Mouse (Mus musculus) urinary bladder, adult 18-20 months (tissue): ENCODE data around the gene Dop1b.

Experiments
- DNase-seq, 2 experiments: peaks; one replicate each; pipeline ENCODE4 v3.0.0; 2022; ENCODE audit warnings: low spot score in 2 of 2, mixed read lengths in 2 of 2

Dop1b gene

DNA sequence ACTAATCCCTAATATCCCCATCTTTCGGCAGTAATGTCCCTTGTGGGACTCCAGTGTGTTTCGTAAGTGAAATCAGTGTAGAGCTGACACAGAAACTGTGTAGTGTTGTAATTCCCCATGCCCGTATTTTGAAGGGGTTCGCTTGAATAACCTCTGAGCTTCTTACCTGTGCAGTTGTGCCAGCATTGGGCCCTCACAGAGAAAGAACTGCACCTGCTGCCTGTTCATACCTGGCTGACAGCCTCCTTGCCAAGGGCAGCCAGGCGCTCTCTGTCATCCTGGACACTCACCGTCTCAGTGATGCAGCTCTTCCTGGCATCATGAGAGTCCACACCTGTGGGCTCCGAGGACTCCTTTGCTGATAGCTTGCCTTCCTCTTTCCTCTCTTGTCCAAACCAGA, 1.3 kb downstream of the Dop1b start:
- DNase-seq, result no peak

- no peak for DNase-seq
Measured at GRCm38 (mm10) chr16:93714426-93714825, 2.7 kb downstream of the Dop1b start.

DNA sequence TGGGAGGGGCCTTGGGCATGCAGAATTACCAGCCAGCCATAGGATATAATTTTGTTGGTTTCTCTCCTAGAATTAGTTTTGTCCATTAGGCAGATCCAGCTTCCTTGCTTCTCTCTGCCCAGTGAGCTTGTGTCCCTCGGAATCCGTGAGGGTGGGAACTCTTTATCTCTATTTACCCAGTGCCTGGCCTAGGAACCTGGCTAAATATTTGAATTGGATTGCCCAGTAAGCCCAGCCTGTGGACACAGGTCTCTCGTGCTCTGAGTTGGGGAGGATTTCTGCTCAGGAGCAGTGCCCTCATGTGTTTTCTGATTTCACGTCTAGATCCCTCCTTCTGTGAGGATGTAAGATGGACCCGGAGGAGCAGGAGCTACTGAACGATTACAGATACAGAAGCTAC, 4.1 kb downstream of the Dop1b start:
- no peak for DNase-seq

GRCm38 (mm10) chr16:93717299-93717703, 5.6 kb downstream of the Dop1b start:
- DNase-seq, result peak in 1 of 2 experiments; percentile 31

GRCm38 (mm10) chr16:93721771-93722170, 10.1 kb downstream of the Dop1b start:
- DNase-seq, result no peak

DNA sequence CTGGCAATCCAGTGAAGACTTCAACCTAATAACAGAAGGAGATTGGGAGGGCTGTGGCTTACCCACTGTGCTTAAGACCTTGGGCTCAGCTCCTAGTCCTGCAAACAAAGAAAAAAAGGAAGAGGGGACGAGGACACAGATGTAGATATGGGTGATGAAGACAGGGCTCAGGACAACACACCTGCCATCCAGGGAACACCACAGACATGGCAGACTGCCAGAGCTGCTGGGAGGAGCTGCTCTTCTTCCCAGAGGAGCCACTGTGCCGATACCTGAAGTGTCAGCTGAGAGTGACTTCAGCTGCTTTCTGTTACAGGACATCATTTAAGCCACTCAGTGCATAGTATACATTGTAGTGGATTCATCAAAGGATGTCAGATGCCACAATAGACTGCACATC, 10.8 kb downstream of the Dop1b start:
- DNase-seq, result no peak

DNA sequence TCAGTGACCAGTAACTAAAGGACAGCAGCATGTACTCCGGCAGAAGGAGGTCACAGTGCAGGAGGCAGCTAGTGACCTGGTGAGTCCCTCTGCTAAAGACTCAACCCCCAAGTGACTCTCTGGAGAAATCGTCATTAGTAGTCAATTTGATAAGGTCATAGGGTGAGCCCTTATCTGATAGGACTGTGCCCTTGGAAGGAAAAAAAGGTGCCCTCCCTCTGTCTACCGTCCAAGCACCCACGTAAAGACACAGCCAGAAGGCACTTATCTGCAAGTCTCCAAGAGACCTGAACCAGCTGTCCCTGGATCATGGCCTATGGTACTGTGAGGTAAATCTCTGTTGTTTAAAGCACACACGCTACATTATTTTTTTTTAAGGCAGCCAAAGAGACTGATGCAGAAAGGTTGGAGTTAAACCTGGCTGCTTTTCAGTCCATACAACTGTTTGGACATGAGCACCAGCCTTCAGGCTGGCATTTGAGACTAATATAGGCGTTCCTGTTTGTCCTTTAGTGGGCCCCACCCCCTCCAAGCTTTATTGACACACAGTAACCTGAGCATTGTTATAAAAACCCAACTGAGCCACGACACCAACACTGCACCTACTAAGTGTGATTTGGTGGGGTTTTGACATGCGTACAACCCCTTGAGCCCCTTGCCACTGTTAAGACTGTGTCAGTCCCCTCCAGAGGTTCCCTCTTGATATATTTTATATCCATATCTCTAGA, 13.9 kb downstream of the Dop1b start:
- DNase-seq, result no peak

DNA sequence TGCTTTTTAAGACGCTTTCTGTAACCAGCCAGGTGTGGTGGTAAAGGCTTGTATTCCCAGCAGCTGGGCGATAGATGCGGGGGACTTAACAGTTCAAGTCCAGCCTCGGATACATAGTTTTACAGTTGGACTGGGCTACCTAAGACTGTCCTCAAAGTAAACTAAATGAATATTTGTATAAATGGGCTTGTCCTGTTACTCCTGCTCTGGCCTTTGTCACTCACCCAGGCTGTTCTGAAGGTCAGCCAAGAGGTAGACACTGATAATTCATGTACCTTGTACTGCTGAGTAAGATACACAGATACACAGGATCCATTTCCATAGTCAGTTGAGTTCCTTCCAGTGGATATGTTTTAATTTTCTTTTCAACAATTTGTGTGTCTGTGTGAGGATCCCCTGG, 14.5 kb downstream of the Dop1b start:
- no peak for DNase-seq

GRCm38 (mm10) chr16:93728676-93729075, 17.0 kb downstream of the Dop1b start:
- DNase-seq, result no peak

DNA sequence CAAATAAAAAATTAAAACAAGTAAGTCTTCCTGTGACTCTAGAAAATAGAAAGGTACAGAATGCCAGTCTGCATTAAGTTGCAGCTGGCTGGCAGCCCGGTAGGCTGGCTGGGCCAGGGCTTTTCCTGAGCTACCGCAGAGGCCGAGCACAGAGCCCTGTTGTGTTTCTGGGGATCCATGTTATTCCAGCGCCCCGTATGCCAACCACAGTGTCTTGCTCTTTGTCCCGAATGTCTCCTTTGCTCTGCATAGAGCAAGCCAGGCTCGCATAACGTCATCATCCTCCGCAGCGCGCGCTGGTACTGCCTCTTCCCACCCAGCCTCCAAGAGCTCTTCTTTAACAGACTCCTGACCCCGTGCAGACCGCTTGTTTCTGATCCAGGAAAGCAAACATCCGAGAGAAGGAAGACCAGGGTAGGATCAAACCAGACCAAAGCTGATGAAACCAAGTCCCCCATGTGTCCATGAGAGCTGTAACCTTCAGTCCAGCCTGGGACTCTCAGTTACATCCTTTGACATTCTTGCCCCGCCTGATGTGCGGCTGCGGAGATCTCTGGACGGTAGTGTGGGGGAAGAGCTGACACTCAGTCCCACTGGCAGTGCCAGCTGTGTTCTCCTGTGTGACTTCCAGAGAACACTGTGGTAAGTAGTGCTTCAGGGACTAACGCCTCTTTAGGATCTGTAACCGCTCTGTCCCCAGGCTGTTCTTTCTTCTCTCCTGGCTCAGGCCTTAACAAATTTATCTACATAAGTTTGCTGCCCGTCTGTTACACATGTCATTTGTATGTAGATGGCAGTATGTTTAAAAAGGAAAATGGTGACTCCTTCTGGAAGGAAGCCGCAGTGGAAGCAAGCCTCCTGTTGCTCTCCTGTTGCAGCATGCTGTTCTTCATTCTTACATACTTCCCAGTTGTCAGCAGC, 18.4 kb downstream of the Dop1b start:
- no peak for DNase-seq

- no peak for DNase-seq
Measured at GRCm38 (mm10) chr16:93731310-93731709, 19.6 kb downstream of the Dop1b start.

- peak in 1 of 2 experiments; percentile 34 for DNase-seq
Measured at GRCm38 (mm10) chr16:93732875-93733569, 21.3 kb downstream of the Dop1b start.

GRCm38 (mm10) chr16:93739251-93739650, 27.5 kb downstream of the Dop1b start:
- no peak for DNase-seq

DNA sequence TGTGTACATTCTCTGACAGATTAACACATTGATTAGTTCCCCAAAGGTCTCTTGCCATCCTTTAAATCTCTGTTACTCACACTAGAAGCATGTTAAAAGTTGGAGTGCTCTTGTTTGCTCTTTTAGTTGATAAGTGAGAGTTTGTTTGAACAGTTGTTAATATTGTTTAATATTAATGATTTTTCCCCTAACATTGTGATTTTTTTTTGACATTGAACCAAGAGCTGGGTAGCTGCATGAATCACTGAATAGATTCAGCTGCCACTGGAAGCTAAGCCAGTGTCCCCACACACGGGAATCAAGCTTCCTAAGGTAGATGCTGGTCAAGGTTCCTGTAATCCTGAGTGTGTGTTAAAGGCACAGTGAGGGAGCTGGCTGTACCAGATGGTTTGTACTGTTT, 31.2 kb downstream of the Dop1b start:
- DNase-seq, result no peak

DNA sequence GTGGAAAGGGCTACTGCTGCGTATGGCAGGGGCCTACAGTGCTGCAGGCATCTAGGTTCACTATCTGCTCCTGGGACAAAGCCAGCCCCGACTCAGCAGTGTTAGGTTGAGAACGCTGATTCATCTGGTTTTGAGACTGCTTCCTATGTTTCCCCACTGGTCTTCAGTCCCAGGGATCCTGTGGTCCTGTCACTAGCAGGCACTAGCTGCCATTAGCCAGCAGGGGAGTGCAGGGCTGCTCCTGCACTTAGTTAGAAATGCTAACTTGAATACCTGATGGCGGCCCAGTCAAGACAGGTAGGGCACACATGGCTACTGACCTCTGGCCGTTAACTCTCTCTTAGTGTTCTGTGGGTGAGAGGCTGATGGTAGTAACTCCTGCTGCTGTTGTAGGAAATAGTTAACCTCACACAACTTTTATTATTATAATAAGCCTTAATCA, 32.4 kb downstream of the Dop1b start:
- no peak for DNase-seq

DNA sequence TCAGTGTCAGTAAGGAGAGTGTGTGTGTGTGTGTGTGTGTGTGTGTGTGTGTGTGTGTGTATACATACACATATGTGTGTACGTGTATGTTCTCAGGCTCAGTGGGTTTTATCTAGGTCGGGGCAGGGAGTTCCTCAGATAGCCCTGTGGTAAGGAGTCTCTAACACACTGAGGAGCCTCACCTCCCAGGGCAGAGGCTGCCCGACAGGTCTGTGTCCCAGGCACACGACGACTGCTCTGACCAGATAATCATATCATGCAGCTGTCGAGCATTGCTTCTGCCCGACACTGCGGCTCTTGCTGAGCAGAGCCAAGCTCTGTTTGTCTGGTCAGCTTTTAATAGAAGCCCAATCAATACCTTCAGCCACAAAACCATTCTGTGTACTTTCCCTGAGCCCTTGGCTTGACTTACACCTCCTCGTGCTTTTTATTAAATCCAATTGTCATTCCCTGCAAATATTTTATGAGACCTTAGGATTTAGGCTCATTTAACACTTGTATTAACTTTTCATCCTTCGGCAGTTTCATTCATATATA, 33.2 kb downstream of the Dop1b start:
- DNase-seq, result no peak

DNA sequence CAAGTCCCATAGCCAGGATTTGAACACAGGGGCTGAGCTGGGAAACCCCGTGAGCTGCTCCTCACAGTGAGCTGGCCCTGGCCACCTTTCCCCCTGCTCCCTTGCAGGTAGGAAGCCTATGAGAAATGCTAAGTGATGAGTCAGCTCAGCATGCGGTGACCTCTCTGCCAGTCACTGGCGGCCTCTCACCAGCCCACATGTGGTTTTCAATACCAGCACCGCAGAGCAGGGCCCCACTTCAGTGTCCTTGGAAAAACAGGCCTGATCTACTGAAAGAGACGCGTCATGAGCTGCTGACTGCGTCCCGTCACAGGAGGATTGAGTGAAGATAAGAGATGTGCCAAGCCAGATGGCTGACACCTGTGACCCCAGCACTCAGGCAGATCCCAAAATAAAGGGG, 34.7 kb downstream of the Dop1b start:
- no peak for DNase-seq

DNA sequence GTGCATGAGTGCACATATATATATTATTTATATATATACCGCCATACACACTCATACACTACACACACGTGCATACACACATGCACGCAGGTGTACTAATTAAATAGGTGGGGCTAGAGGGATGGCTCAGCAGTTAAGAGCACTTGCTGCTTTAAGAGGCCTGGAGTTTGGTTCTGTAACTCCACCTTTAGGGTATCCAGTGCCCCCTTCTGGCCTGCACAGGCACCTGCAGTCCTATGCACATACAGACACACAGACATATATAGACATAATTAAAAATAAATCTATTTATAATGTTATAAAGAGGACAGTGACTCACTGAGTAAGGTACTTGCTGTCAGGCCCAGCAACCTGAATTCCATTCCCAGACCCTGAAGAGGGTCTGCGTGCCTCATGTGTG, 35.3 kb downstream of the Dop1b start:
- DNase-seq, result no peak

GRCm38 (mm10) chr16:93747421-93747820, 35.7 kb downstream of the Dop1b start:
- no peak for DNase-seq

DNA sequence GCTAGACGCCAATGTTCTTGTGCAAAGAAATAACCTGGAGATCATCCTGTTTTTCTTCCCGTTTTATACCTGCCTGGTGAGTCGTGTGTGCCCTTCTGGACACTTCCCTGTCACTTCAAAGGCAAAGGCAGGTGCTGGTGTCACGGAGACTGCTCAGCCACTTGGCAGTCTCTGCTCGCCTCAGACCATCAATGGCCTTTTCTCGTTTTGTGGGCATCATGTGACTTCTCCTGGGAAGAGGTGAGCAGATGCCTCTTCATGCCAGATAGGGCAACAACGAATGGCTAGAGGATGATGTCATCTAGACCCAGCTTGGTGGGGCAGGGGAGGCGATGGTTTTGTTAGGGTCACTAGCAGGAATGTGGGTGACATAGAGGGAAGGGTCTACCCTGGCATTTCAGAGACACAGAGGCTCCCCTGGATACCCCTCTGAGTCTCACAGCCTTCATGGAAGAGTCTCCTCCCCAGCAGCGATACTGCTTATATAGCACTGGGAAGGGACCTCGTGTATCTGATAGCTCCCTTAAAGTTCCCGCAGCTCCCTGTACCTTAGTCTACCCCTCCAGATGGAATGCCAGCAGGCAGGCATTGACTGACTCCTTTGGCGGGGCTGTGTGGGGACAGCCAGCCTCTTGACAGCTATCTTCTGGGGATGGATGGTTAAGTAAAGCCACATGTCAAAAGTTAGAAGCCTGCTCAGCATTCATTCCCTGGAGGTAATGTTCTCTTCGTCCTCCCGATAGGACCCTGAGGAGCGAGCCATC, 37.6 kb downstream of the Dop1b start:
- DNase-seq, result no peak

DNA sequence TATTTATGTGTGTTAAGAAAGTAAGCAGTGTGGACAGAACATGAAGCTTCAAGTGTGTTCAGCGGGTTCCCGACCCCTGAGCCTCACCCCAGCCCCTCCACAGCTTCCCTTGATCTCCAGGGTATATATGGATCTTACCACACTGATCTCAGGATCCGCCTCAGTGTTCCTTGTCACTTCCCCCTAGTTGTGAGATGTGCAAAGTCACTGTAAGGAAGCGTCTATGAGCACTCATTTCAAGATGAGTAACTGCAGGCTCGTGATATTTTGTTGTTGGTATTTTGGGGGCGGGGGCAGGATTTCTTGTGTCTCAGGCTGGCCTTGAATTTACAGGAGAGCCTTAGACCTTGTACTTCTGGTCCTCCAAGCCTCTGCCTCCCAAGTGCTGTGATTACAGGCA, 38.8 kb downstream of the Dop1b start:
- no peak for DNase-seq
